Mouse (Mus musculus) ES-E14 (cell line): ENCODE data around the gene Vrtn. TPM values are rescaled to one million over a fixed set of nuclear protein-coding genes. Genes with fewer than 3 reads are reported as not detected.

Experiments
- DNase-seq: peaks from one replicate; pipeline ENCODE4 v3.0.0-alpha.2; 2013; ENCODE audit warnings: low read depth, low spot score
- H3K27ac ChIP-seq: 2 replicates; pipeline ENCODE4 v1.5.1; 2012; ENCODE audit warnings: low read depth, mild to moderate bottlenecking, low read length, moderate library complexity, mixed read lengths; ENCODE audit not compliant: poor library complexity, insufficient read depth, severe bottlenecking
- H3K36me3 ChIP-seq: 2 replicates; pipeline ENCODE4 v1.6.1; 2012; ENCODE audit warnings: mild to moderate bottlenecking, low read length, moderate library complexity, mixed read lengths; ENCODE audit not compliant: control insufficient read depth, poor library complexity, insufficient read depth, severe bottlenecking
- H3K4me1 ChIP-seq, 2 experiments: fragments of 150-350 bp in 1 of 2; sonication (generic) in 1 of 2; 2 replicates each; pipeline ENCODE4 v1.6.1; 2012; ENCODE audit warnings: low read length in 2 of 2, mild to moderate bottlenecking in 1 of 2, mixed read lengths in 1 of 2; ENCODE audit not compliant: control insufficient read depth in 2 of 2, insufficient read depth in 2 of 2, poor library complexity in 1 of 2
- H3K4me3 ChIP-seq, 2 experiments: fragments of 150-350 bp in 1 of 2; sonication (generic) in 1 of 2; 2 replicates each; pipeline ENCODE4 v1.5.1; 2012; ENCODE audit warnings: low read length in 2 of 2, low read depth in 1 of 2, mild to moderate bottlenecking in 1 of 2, mixed read lengths in 1 of 2; ENCODE audit not compliant: insufficient read depth in 1 of 2, poor library complexity in 1 of 2, severe bottlenecking in 1 of 2
- H3K9ac ChIP-seq: 2 replicates; pipeline ENCODE4 v1.6.1; 2012; ENCODE audit warnings: low read depth, mild to moderate bottlenecking, low read length, mixed read lengths; ENCODE audit not compliant: poor library complexity, insufficient read depth, severe bottlenecking
- H3K9me3 ChIP-seq: fragments of 150-350 bp; sonication (generic); 2 replicates; pipeline ENCODE4 v1.6.1; 2012; ENCODE audit warnings: low read depth, mild to moderate bottlenecking, low read length; ENCODE audit not compliant: control insufficient read depth, insufficient read depth
- CHD2 ChIP-seq: IDR thresholded peaks from 2 replicates; pipeline ENCODE4 v1.6.1; 2014; ENCODE audit warnings: mild to moderate bottlenecking, low read depth, low read length, inconsistent platforms
- HCFC1 ChIP-seq: IDR thresholded peaks from 2 replicates; pipeline ENCODE4 v1.6.1; 2012; ENCODE audit warnings: low read length, inconsistent platforms, borderline replicate concordance; ENCODE audit not compliant: insufficient read depth
- MAFK ChIP-seq: IDR thresholded peaks from 2 replicates; pipeline ENCODE4 v1.6.1; 2014; ENCODE audit warnings: mild to moderate bottlenecking, low read depth, low read length, inconsistent platforms; ENCODE audit not compliant: insufficient read depth
- ZC3H11A ChIP-seq: IDR thresholded peaks from 2 replicates; pipeline ENCODE4 v1.6.1; 2012; ENCODE audit warnings: low read depth, mild to moderate bottlenecking, inconsistent platforms, low read length, borderline replicate concordance
- ZNF384 ChIP-seq: IDR thresholded peaks from 2 replicates; pipeline ENCODE4 v1.6.1; 2012; ENCODE audit warnings: low read depth, low read length, inconsistent platforms
- in situ Hi-C, 2 experiments: fragments of 600-800 bp; cut with MboI; formaldehyde crosslinking; loops; one replicate each; pipeline ENCODE4 v1.15.1; 2025; ENCODE audit warnings: low sequenced_read_pairs in 2 of 2, inconsistent platforms in 1 of 2; ENCODE audit not compliant: unreplicated experiment in 2 of 2
- total RNA-seq: library from RNA; depleted of rRNA; stranded (reverse); fragments of 300-350 nt; gene quantifications from 2 replicates; pipeline ENCODE4 v1.2.3, GENCODE M21; 2012; rRNA removed

The Vrtn gene
- total RNA-seq = 4.1 and 5.8 TPM in 2 replicates

DNA sequence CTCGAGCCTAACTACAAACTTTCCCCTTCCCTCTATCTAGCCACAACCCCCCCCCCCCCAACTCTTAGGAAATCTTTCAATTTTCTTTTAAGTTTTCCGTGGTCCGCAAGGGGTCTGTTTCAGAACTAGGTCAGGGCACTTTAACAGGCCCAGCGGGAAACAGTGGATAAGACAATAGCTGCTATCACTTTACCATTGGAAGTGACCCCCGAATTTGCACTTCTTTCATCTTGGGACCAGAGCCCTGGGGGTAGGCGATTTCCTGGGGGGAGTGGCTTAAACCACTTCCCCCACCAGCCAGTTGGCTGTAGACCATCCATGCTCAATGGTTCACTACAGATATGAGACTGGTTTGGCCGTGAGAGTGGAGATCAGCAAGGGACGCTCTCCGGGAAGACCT, at the start of gene Vrtn:
Gene Vrtn, plus strand, starts transcription at position 366 of the 400 bp plus-strand sequence.
- no peaks in the 10 kb centered on the region for H3K9me3 ChIP-seq
- peaks cover 0 to 2% of the 10 kb centered on the region in 2 experiments; a peak in 3 of 4 replicates for H3K4me1 ChIP-seq
- H3K9ac ChIP-seq = no peak within 1 kb of the TSS
- TF ChIP-seq MAFK (no peak), HCFC1 (no peak), ZC3H11A (no peak), ZNF384 (no peak), CHD2 (no peak)
- in situ Hi-C loops = no loop called here
- H3K4me3 ChIP-seq = peak within 1 kb of the TSS; percentile 33 to 50; a peak in 3 of 4 replicates
- no peaks in the 10 kb centered on the region for H3K36me3 ChIP-seq
- no peak for DNase-seq
- peak within 1 kb of the TSS; percentile 48; the same call in 1 of the 2 replicates for H3K27ac ChIP-seq

DNA sequence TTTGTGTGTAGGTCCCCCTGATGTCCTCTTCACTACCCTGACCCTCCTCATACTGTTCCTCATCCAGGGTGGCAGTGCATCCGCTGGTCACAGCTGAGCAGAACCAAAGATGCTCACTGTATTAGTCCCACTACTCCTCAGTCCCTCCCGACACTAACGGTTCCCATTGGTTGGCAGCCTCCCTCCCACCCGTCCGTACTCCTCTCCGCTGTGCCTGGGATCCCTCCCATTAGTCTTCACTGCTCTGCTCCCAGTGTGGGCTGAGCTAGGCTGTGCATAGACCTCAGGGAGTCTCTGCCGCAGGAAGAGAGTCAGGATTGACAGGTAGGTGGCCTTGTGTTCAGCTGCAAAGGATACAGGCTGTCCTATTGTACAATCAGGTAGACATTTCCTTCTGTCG, 42.5 kb upstream of the Vrtn start:
- no peak overlapping the region for H3K9ac ChIP-seq
- TF ChIP-seq HCFC1 = no peak
- TF ChIP-seq CHD2 = no peak
- TF ChIP-seq MAFK = no peak
- no peak for TF ChIP-seq ZC3H11A
- no peak for TF ChIP-seq ZNF384
- no peaks in the 10 kb centered on the region for H3K9me3 ChIP-seq
- no peak for DNase-seq
- H3K4me3 ChIP-seq = no peak overlapping the region
- H3K36me3 ChIP-seq = peaks cover 6% of the 10 kb centered on the region; the same call in 1 of the 2 replicates
- in situ Hi-C loops = no loop called here
- peaks cover 0 to 7% of the 10 kb centered on the region in 2 experiments; a peak in 1 of 4 replicates for H3K4me1 ChIP-seq
- no peak overlapping the region for H3K27ac ChIP-seq

DNA sequence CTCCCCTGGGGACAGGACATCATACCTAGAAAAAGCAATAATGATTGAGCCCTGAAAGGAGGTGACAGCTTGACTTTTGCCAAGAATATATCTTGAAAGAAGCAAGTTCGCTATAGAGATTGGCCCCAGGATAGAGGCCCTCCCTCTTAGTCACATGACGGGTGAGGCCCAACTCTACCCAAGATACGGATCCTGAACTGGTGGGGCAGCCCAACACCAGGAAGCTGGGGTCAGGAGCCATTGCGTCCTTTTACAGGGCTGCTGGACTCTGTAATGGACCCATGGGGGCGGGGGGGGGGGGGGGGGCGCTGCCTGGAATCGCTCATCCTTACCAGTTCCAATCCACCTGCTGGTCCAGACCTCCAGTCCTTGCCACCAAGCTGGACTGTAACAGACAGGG, 36.8 kb upstream of the Vrtn start:
- H3K4me3 ChIP-seq = no peak overlapping the region
- no peak for DNase-seq
- H3K27ac ChIP-seq = no peak overlapping the region
- no peak overlapping the region for H3K9ac ChIP-seq
- peaks cover 0 to 2% of the 10 kb centered on the region in 2 experiments; a peak in 1 of 4 replicates for H3K4me1 ChIP-seq
- in situ Hi-C loops = no loop called here
- no peaks in the 10 kb centered on the region for H3K9me3 ChIP-seq
- H3K36me3 ChIP-seq = peaks cover 28% of the 10 kb centered on the region; the same call in 1 of the 2 replicates
- no peak for TF ChIP-seq ZC3H11A
- TF ChIP-seq HCFC1 = no peak
- no peak for TF ChIP-seq ZNF384
- TF ChIP-seq CHD2 = no peak
- no peak for TF ChIP-seq MAFK

DNA sequence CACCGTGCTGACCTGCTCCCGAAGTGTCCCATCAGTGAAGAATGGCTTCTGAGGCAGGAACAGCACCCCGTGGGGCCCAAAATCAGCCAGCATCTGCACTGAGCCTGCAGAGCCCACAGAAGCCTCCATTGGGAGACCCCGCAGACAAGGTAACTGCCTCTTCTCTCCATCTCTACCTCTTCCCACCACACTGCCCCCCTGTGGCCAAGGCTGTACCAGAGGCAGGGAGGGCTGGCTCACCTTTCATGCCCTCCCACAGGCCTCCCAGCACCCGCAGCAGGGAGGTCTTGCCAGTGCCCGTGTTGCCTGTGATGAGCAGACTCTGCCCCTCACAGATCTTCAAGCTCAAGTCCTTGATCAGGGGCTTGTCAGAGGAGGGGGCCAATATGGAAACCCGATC, 35.0 kb upstream of the Vrtn start:
- H3K36me3 ChIP-seq = peaks cover 32% of the 10 kb centered on the region; the same call in 1 of the 2 replicates
- H3K9ac ChIP-seq = no peak overlapping the region
- H3K27ac ChIP-seq = no peak overlapping the region
- H3K9me3 ChIP-seq = no peaks in the 10 kb centered on the region
- H3K4me3 ChIP-seq = no peak overlapping the region
- in situ Hi-C loops = no loop called here
- H3K4me1 ChIP-seq = peaks cover 0 to 2% of the 10 kb centered on the region in 2 experiments; a peak in 1 of 4 replicates
- no peak for TF ChIP-seq MAFK
- TF ChIP-seq HCFC1 = no peak
- TF ChIP-seq ZNF384 = no peak
- no peak for DNase-seq
